27 mouse cellular contexts compared by ENCODE assay signal in the genomic region with DNA sequence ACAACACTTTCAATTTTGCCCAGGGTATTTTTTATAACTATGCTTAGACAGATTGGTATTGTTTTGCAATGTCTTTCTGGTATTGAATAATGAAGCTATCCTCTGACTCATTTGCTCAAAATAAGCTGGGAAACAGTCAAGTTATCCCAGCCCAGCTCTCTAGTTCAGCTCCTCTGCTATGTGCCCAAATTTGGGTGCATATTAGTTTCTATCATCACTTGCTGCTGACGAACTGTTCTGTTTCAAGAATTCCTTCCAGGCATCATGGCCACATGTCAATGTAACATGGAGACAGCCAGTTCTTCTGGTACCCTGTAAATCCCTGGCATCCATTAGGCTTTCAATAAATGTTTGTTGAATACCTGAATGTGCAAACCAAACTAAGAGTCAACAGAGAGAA.
DNase-seq lines count a peak whose midpoint lies in the region; TF ChIP-seq lines count a peak whose summit lies in the region.
"Had no signal": no experiment of that assay in that cellular context is flagged by ENCODE, and none has a peak within 500 bp of the region (broad histone marks: within the 10 kb centered on the region; RNA-seq: fewer than 3 reads in every experiment).

No protein-coding gene starts in this region.

- H3K27ac ChIP-seq in layer of hippocampus, adult 2 months: 0 out of 2 replicates have a peak overlapping the region, but pooled peaks have one; percentile 6
- H3K27ac ChIP-seq: embryonic facial prominence, embryonic 10.5 days; embryonic facial prominence, embryonic 13.5 days; gastrocnemius, adult 2 months; heart, embryonic 15.5 days; hindbrain, embryonic 10.5 days; hindbrain, embryonic 13.5 days had no signal

- no peak overlapping the region for H3K4me3 ChIP-seq in layer of hippocampus, adult 2 months
- H3K4me3 ChIP-seq: embryonic facial prominence, embryonic 10.5 days; embryonic facial prominence, embryonic 13.5 days; gastrocnemius, adult 2 months; heart, embryonic 12.5 days; heart, embryonic 15.5 days; hindbrain, embryonic 10.5 days; hindbrain, embryonic 13.5 days had no signal

- DNase-seq in layer of hippocampus, adult 2 months (ENCODE audit: low spot score in 2 of 2): peak in 1 of 2 experiments; percentile 6
- no peak for DNase-seq in layer of hippocampus, postnatal 10 days (ENCODE audit: low spot score in 2 of 2)
- peak; percentile 32 for DNase-seq in layer of hippocampus, adult 9-11 months
- no peak for DNase-seq in layer of hippocampus, adult 11-12 months (ENCODE audit: low spot score)
- DNase-seq in 3T3-L1 (ENCODE audit: low read depth, low spot score): peak; percentile 19
- DNase-seq in brain, adult 2 months (ENCODE audit: low read depth, low spot score): peak; percentile 10
- DNase-seq in kidney, postnatal 10 days: no peak
- DNase-seq in cerebellum, postnatal 25 days: no peak
- DNase-seq: adrenal gland, adult 8-10 months; adrenal gland, postnatal 25 days; B cell, adult 2 months; cerebellum, adult 18-20 months; cerebellum, adult 9-10 months; cerebellum, postnatal 36 days; embryo, embryonic 11 days; forebrain, postnatal 0 days; gastrocnemius, adult 2 months; gastrocnemius, postnatal 14 days; heart, adult 11 months; heart, postnatal 10 days; heart, postnatal 36 days had no signal

- no peak for TF ChIP-seq CTCF in layer of hippocampus, adult 2 months (conservative IDR thresholded peaks at IDR 0.05)

Comparison
In these comparisons a context has a peak if more than half of its experiments do, and no peak if none do; other contexts are left out.
1. DNase-seq: peak in layer of hippocampus, adult 9-11 months (single experiment), 3T3-L1 (single experiment) and brain, adult 2 months (single experiment); none in layer of hippocampus, postnatal 10 days (0 of 2), layer of hippocampus, adult 11-12 months (single experiment), kidney, postnatal 10 days (single experiment) and cerebellum, postnatal 25 days (0 of 2).